Mouse (Mus musculus) C2C12 (cell line): ENCODE results near the gene Gtf2ird2. TPM values are rescaled to one million over a fixed set of nuclear protein-coding genes. Genes with fewer than 3 reads are reported as not detected.

Source experiments
- H3K27me3 ChIP-seq: one replicate; pipeline ENCODE4 v1.6.1; 2011; ENCODE audit not compliant: control insufficient read depth, insufficient read depth, insufficient read length
- H3K36me3 ChIP-seq: one replicate; pipeline ENCODE4 v1.6.1; 2011; ENCODE audit not compliant: control insufficient read depth, insufficient read depth
- H3K4me3 ChIP-seq: one replicate; pipeline ENCODE4 v1.5.1; 2011; ENCODE audit warnings: mild to moderate bottlenecking, control low read depth; ENCODE audit not compliant: poor library complexity, insufficient read depth, severe bottlenecking
- H3K79me2 ChIP-seq: one replicate; pipeline ENCODE4 v1.6.1; 2011; ENCODE audit not compliant: control insufficient read depth, insufficient read depth
- H3K79me3 ChIP-seq: one replicate; pipeline ENCODE4 v1.6.1; 2011; ENCODE audit warnings: low read depth, control low read depth
- H3ac ChIP-seq: one replicate; pipeline ENCODE3; 2011; ENCODE audit warnings: low read depth; ENCODE audit not compliant: control insufficient read depth, insufficient read length
- CEBPB ChIP-seq: IDR thresholded peaks from one replicate; pipeline ENCODE4 v1.6.1; 2011; ENCODE audit warnings: low read depth, mild to moderate bottlenecking, control low read depth, moderate library complexity
- CTCF ChIP-seq: IDR thresholded peaks from one replicate; pipeline ENCODE4 v1.5.1; 2011; ENCODE audit not compliant: control insufficient read depth, insufficient read depth, insufficient read length
- FOSL1 ChIP-seq: IDR thresholded peaks from one replicate; pipeline ENCODE4 v1.8.0; 2011; ENCODE audit warnings: mild to moderate bottlenecking, low read length; ENCODE audit not compliant: poor library complexity, insufficient read depth, severe bottlenecking
- MAX ChIP-seq: IDR thresholded peaks from one replicate; pipeline ENCODE4 v1.6.1; 2011; ENCODE audit warnings: mild to moderate bottlenecking, control low read depth
- MYOD1 ChIP-seq: IDR thresholded peaks from one replicate; pipeline ENCODE4 v1.6.1; 2011; ENCODE audit warnings: low read depth; ENCODE audit not compliant: control insufficient read depth, insufficient read length
- MYOG ChIP-seq: IDR thresholded peaks from one replicate; pipeline ENCODE4 v1.6.1; 2011; ENCODE audit not compliant: control insufficient read depth, insufficient read length; ENCODE audit errors: extremely low read depth
- USF1 ChIP-seq: IDR thresholded peaks from one replicate; pipeline ENCODE4 v1.6.1; 2011; ENCODE audit warnings: low read depth, mild to moderate bottlenecking, control low read depth, moderate library complexity
- polyA plus RNA-seq: library from polyadenylated mRNA; unstranded; fragments of >200 nt; fragmentation: generic; extraction: Trizol; gene quantifications from one replicate; pipeline ENCODE4 v1.2.1, GENCODE M21; 2012; ENCODE audit warnings: missing spikeins

Gene Gtf2ird2
- polyA plus RNA-seq, 1 experiment, result 4.2 TPM

GRCm38 (mm10) chr5:134250601-134251000, 66.8 kb downstream of the Gtf2ird2 start:
- TF ChIP-seq CTCF (no peak), MYOG (no peak), FOSL1 (no peak), MAX (no peak), USF1 (no peak), CEBPB (no peak), MYOD1 (no peak)
- Histone ChIP-seq H3K79me2 (no peaks in the 10 kb centered on the region), H3K4me3 (no peak overlapping the region), H3K36me3 (peaks cover 77% of the 10 kb centered on the region), H3K79me3 (no peaks in the 10 kb centered on the region), H3K27me3 (no peaks in the 10 kb centered on the region), H3ac (no peak overlapping the region)

GRCm38 (mm10) chr5:134251083-134251482, 67.3 kb downstream of the Gtf2ird2 start:
- Histone ChIP-seq H3K27me3 (no peaks in the 10 kb centered on the region), H3ac (no peak overlapping the region), H3K79me3 (no peaks in the 10 kb centered on the region), H3K4me3 (no peak overlapping the region), H3K79me2 (no peaks in the 10 kb centered on the region), H3K36me3 (peaks cover 81% of the 10 kb centered on the region)
- TF ChIP-seq MYOG, result no peak
- no peak for TF ChIP-seq MYOD1
- no peak for TF ChIP-seq FOSL1

GRCm38 (mm10) chr5:134253806-134254205, 70.0 kb downstream of the Gtf2ird2 start:
- peaks cover 72% of the 10 kb centered on the region for H3K36me3 ChIP-seq
- no peak overlapping the region for H3K4me3 ChIP-seq
- H3K79me2 ChIP-seq, result no peaks in the 10 kb centered on the region
- no peaks in the 10 kb centered on the region for H3K27me3 ChIP-seq
- H3K79me3 ChIP-seq, result no peaks in the 10 kb centered on the region
- no peak overlapping the region for H3ac ChIP-seq
- TF ChIP-seq MAX, result no peak

GRCm38 (mm10) chr5:134255294-134255693, 71.5 kb downstream of the Gtf2ird2 start:
- H3K79me3 ChIP-seq, result no peaks in the 10 kb centered on the region
- H3K79me2 ChIP-seq, result no peaks in the 10 kb centered on the region
- H3K36me3 ChIP-seq, result peaks cover 74% of the 10 kb centered on the region
- H3ac ChIP-seq, result no peak overlapping the region
- TF ChIP-seq CEBPB (no peak), MYOG (no peak), MAX (no peak)
- H3K27me3 ChIP-seq, result no peaks in the 10 kb centered on the region
- H3K4me3 ChIP-seq, result no peak overlapping the region

GRCm38 (mm10) chr5:134257349-134258031, 73.7 kb downstream of the Gtf2ird2 start:
- Histone ChIP-seq H3K79me3 (no peaks in the 10 kb centered on the region), H3ac (no peak overlapping the region), H3K4me3 (no peak overlapping the region), H3K79me2 (no peaks in the 10 kb centered on the region), H3K27me3 (no peaks in the 10 kb centered on the region), H3K36me3 (peaks cover 83% of the 10 kb centered on the region)
- TF ChIP-seq USF1 (no peak), CTCF (no peak), MAX (no peak), FOSL1 (no peak)

- TF ChIP-seq MYOG (no peak), FOSL1 (no peak), MAX (no peak), CEBPB (no peak), MYOD1 (no peak), USF1 (no peak), CTCF (no peak)
- Histone ChIP-seq H3K79me2 (no peaks in the 10 kb centered on the region), H3K4me3 (no peak overlapping the region), H3K36me3 (peaks cover 83% of the 10 kb centered on the region), H3K27me3 (no peaks in the 10 kb centered on the region), H3ac (no peak overlapping the region), H3K79me3 (no peaks in the 10 kb centered on the region)
Observed at GRCm38 (mm10) chr5:134258395-134258794, 74.6 kb downstream of the Gtf2ird2 start.
